Mouse (Mus musculus): ENCODE measurements around the gene Lsamp.

- TF ChIP-seq EP300 (IDR thresholded peaks at IDR 0.05; ENCODE audit: insufficient read depth, low read depth, low read length) (no peak), CTCF (IDR thresholded peaks at IDR 0.05) (no peak)
Measured at GRCm38 (mm10) chr16:42015443-42015842, 2031.3 kb downstream of the Lsamp start.
